Mouse (Mus musculus) testis, adult 2 months (tissue): ENCODE measurements around the gene Dpy19l1.

Experiments used
- CTCF ChIP-seq: fragments of 200-500 bp; IDR thresholded peaks from 2 replicates; pipeline ENCODE4 v1.5.1; 2012; ENCODE audit warnings: low read depth, mild to moderate bottlenecking, inconsistent platforms, low read length, moderate library complexity; ENCODE audit not compliant: control insufficient read depth, insufficient read depth, insufficient replicate concordance
- POLR2A ChIP-seq: fragments of 200-500 bp; IDR thresholded peaks from 2 replicates; pipeline ENCODE4 v1.6.1; 2012; ENCODE audit warnings: low read depth, mild to moderate bottlenecking, inconsistent platforms, low read length, moderate library complexity; ENCODE audit not compliant: control insufficient read depth

DNA sequence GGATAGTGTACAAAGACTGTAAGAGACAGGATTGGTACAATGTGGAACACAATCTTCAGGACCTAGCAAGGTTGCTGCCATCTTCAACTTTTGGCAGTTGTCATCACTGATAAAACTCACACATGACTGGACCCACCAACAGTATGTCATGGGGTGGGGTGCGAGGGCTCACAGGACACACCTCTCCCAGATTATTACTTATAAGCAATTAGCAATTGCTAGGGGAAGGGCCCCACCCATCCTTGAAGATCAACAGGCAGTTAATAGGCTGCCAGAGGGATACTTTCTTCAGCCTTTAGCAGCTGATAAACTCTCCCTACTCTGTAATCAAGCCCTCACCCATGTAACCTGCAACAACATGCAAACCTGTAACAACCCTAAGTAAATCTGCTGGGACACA, 92.5 kb downstream of the Dpy19l1 start:
- no peak for TF ChIP-seq POLR2A
- no peak for TF ChIP-seq CTCF
